Mouse (Mus musculus): ENCODE results near the gene Rbbp6. TPM values are rescaled to one million over a fixed set of nuclear protein-coding genes. Genes with fewer than 3 reads are reported as not detected.

The Rbbp6 gene
- 1.8 and 3.4 TPM in 2 replicates for polyA plus RNA-seq (2012; rRNA removed; ENCODE audit: low replicate concordance)

DNA sequence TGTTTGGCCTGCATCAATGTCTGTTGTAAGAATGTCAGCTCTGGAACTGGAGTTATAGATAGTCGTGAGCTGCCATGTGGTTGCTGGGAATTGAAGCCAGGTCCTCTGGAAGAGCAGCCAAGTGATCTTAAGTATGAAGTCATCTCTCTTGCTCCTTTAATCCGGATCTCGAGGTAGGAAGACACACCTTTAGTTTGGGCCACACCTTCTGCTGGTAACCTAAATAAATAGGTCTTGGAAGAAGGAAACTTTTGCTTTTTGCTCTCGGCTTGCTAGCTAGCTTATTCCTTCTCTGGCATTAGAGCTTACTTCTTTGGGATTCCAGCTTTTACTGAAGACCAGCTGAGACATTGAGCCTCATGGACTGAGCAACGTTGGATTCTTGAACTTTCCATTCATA lies at the start of gene Rbbp6:
Rbbp6 (plus strand) TSS at position 301 of the 400 bp plus-strand sequence.

Other genes starting within 250 kb of the Rbbp6 start
- gene Tnrc6a, start 158.2 kb downstream of the Rbbp6 start, polyA plus RNA-seq (2012; rRNA removed; ENCODE audit: low replicate concordance), result 15.6 and 24.8 TPM in 2 replicates
- gene Slc5a11, start 249.1 kb downstream of the Rbbp6 start, polyA plus RNA-seq (2012; rRNA removed; ENCODE audit: low replicate concordance), result 73.0 and 275 TPM in 2 replicates